Mouse (Mus musculus): ENCODE results near the gene Fam83f.

Gene Fam83f

GRCm38 (mm10) chr15:80743606-80744005 is 72.0 kb downstream of the Fam83f start:
- no peak for DNase-seq (ENCODE audit: low spot score)

- DNase-seq (ENCODE audit: low spot score): no peak
Observed at GRCm38 (mm10) chr15:80744667-80745422, 73.2 kb downstream of the Fam83f start.

- no peak for DNase-seq (ENCODE audit: low spot score)
Observed at GRCm38 (mm10) chr15:80748979-80749378, 77.3 kb downstream of the Fam83f start.

Measured in yolk sac, embryonic 10.5 days (tissue).